Mouse (Mus musculus) heart, postnatal 14 days (tissue): ENCODE data around the gene Neil3. TPM values are rescaled to one million over a fixed set of nuclear protein-coding genes. Genes with fewer than 3 reads are reported as not detected.

Experiments
- DNase-seq, 2 experiments: peaks; one replicate each; pipeline ENCODE4 v3.0.0; 2021 to 2022
- intact Hi-C: fragments of 180-260 bp; cut with DNase I; formaldehyde crosslinking; loops from one replicate; pipeline ENCODE4 v1.15.1; 2025
- long read RNA-seq, 2 experiments: library from polyadenylated mRNA; stranded (forward); transcript quantifications; one replicate each; pipeline ENCODE4 v2.0.0; 2021
- total RNA-seq, 2 experiments: library from RNA; stranded (reverse); gene quantifications; 2 replicates each; pipeline ENCODE4 v1.2.3; 2021

The Neil3 gene
- 1 to 10 TPM; 2.3 to 2.5 TPM for total RNA-seq
- long read RNA-seq, experiment 1, partial matches to known transcripts: 0 of 2 reads
- long read RNA-seq, experiment 1, other reads (novel, unspliced or antisense): 0 of 2 reads
- long read RNA-seq, experiment 2, partial matches to known transcripts: 0 of 1 reads
- long read RNA-seq, experiment 2, other reads (novel, unspliced or antisense): 1 of 1 reads

DNA sequence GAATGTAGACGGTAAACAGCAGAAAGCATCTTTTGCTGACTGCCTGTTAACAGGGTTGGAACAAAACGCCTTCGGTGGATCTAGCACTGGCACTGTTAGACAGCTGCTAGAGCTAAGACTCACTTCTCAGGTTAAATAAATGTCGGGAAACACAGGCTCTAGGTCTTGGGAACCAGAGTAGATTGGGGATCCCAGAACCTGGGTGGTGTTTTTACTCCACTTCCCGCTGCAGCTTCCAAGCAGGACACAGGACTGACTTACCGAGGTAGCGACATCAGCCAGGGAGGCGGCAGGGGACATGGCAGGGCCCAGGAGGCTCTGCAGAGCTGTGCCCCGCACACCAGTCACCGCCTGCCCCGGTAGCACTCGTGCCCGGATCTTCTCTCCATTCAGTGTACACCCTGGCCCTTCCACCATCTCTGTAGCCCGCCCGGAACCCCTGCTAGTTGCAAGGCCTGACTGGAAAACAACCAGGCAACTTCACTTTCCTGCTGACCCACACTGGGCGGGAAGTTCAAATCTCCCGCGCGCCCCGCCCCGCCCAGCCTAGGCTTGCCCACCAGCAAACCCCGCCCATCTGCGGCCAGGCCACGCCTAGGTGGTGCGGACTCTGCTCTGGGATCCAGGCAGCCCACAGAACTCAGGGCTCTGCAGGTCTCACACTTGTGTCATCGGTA is at the start of gene Neil3:
Gene Neil3 (minus strand): TSS at position 571 of the 677 bp plus-strand sequence.
- intact Hi-C loops: no loop called here
- DNase-seq: peak; percentile 86 to 89

DNA sequence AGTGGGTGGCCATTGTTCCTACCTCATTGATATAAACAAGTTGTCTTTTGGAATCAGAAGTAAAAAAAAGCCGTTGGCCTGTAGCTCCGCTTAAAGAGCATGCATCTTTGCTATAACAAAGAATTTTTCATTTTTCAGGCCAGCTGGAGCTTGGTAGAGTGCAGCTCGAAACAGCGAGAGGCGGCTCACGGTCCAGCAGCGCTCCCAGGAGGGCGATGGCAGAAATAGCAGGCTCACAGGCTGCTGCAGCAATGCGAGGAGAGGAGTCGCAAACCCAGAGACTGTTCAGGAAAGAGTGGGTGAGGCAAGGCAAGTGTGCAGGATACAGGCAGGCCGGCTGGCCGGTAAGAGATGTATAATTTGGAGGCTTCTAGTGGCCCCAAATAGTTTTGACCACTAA is 42.0 kb upstream of the Neil3 start:
- DNase-seq: peak; percentile 41 to 50
- intact Hi-C loops: no loop called here

DNA sequence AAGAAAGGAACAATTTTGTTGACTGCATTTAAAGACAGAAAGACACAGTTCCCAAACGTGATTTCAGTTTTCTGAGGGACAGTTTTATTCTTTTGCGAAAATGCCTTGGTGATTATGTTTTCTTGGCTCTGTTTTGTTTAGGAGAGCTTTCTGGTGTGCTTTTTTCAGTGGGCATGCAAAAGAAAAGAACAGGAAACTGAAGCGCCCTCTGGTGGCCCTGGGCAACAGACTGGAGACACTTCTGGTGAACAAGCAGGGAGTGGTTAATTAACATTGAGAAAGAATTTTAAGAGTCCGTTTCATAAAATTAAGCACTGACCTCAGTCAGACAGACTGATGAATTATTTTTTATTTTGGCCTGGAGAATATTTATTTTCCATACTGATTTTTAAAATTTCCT is 25.1 kb upstream of the Neil3 start:
- peak; percentile 57 to 73 for DNase-seq
- intact Hi-C loops: loop anchor here (5.0 kb wide), 1 partner anchor 57 kb away; no protein-coding TSS in a partner anchor

DNA sequence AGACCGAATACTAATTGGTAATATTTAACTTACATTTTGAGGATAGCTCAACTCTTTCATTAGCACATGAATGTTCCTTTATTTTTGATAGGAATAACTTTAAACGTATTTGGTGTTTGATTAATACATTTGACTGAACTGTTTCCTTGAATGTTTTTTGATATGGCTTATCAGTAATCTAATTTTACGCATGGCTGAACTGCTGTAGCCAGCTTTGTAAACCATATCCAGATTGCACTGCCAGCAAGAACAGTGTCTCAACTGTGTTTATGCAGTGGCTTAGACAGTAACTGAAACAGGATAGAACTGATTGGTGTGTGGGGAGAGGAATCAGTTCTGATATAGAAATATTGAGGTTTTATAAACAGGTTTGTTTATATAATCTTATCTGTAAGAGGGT is 22.6 kb upstream of the Neil3 start:
- intact Hi-C loops: loop anchor here (5.0 kb wide), 1 partner anchor 54 kb away; no protein-coding TSS in a partner anchor

DNA sequence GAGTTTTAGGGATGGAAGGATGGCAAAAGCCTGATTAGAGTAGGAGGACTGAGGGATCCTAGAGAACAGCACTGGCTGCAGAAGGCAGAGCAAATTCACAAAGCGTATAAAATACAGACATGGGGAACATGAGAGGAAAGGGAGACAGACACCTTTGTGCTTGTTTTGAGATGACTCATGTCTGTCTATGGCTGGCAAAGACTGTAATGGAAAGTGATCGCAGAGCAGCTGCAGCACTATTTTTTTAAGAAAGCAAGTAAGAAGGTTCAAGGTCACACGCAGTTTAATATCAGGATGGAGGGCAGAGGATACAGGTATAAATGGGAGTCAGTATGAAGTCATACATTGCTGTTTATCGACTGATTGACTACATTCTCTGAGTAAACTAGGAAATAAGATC is 8.2 kb downstream of the Neil3 start:
- DNase-seq: no peak
- intact Hi-C loops: no loop called here

More for the DNA sequence above, 22.6 kb upstream of the Neil3 start:
- DNase-seq: no peak

DNA sequence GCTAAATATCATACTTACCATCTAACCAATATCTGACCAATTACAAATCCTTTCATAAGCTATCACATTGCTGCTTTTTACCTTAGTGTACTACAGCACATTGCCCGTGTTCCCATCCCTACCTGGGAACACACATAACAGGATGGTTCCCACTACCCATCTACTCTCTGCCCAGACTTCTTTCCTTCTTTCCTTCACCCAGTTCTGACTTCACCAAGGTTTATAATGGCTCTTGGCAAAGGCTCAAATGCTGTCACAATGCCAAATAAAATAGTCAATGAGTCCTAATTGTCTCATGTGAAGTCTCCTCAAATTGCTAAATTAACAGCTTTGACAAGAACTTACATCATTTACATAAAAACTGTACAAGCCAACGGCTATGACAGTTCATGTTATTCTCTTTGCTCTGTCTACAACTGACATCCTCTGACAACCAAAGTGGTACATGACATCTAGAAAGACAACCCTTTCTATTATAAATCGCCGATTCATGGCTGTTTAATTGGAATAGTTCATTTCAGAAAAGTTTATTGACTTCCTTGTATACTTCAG is 9.9 kb downstream of the Neil3 start:
- intact Hi-C loops: no loop called here
- DNase-seq: no peak

DNA sequence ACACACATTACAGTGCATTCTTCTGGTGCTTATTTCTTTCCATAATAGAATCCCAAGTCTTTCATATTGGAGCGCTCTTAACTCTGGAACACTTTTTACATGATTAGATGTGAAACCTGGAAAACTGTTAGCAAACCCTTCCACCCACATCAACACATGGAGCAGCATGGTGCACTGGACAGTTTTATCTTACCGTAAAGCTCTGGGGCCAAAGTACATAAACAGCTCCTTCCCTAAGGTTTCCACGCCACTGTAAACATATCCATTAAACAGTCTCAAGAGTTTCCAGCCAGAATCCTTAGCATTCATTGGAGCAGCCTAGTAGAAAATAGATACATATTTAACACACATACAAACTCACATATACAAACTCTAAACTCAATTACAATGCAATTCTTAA is 15.4 kb downstream of the Neil3 start:
- intact Hi-C loops: no loop called here
- no peak for DNase-seq

DNA sequence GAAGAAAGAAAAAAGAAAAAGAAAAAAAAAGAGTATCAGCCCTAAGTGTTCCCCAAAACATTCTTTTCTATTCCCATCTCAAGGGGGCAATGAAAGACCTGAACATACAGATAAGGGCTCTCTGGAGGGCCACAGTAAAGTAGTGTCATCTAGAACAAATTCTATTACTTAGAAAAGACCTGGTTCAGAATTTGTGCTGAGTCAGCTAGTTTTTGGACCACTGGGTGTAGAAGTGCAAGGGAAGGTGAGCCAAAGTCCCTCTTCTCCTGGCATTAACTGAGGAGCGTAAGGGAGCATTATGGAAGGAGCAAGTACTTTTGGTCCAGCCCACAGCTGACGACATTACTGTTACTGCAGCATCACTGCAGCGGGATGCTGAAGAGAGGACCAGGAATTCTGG is 19.7 kb downstream of the Neil3 start:
- intact Hi-C loops: no loop called here

DNA sequence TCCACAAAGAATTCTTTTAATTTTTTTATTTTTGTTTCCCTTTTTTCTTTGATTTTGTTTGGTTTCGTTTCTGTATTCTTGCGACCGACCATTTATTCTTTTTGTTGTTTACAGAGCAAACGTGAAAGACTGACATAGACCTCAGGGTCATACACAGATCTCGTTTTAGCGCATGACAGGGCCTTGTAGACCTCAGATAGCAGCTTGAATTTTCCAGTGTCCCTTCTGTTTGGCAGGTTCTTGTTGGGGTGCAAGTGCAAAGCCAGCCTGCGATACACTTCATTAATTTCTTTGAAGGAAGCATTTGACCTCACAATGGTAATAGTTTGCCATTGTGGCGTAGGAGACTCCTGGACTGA is 24.6 kb downstream of the Neil3 start:
- DNase-seq: no peak
- intact Hi-C loops: no loop called here

More for the DNA sequence above, 19.7 kb downstream of the Neil3 start:
- no peak for DNase-seq

DNA sequence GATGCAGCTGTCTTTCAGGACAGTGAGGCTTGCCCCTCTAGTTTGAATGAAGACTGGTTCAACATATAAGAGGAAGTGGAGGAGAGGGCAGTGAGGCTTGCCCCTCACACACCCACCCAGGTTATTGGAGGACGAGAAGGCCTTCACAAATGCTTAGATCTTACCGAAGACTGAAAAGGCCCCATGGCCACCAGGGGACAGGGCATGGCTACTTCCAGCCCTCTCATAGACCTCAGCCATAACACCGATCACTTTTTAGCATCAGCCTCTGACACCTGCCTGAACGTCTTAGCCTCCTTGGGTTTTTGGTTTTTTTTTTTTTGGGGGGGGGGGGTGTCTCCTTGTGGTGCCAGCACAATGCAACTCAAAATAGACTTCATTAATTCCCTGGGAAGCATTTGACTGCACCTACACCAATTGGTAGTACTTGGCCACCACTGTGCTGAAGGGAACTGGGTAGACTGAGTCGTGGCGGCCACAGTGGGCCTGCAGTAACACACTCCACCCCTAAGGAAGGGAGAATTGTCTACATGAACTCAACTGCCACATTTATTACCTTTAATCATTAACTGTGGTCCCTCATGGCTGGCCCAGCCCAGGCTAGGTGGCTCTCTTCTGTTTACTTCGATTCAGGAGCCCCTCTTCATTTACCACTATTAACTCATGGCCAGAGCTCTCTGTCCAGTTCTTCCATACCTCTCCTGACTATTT is 25.1 kb downstream of the Neil3 start:
- intact Hi-C loops: no loop called here

DNA sequence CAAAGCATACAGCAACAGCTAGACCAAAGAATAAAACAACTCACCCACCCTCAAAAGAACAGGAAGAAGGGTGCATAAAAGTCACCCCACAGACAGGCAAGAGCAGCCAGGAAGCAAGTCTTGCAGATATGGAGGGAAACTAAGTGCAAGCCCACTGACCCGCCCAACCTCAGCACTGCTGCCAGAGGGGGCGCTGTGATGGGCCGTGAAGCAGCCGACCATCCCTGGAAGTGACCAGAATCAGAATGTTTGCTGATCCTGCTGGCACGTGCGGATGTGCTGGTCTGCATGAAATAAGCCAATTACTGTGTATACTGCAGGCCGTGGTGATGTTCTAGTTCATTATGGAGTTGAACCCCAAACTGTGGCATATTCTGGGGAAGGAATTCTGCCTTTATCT is 26.6 kb downstream of the Neil3 start:
- intact Hi-C loops: no loop called here
- DNase-seq: peak in 1 of 2 experiments; percentile 5

More for the DNA sequence above, 25.1 kb downstream of the Neil3 start:
- DNase-seq: no peak

DNA sequence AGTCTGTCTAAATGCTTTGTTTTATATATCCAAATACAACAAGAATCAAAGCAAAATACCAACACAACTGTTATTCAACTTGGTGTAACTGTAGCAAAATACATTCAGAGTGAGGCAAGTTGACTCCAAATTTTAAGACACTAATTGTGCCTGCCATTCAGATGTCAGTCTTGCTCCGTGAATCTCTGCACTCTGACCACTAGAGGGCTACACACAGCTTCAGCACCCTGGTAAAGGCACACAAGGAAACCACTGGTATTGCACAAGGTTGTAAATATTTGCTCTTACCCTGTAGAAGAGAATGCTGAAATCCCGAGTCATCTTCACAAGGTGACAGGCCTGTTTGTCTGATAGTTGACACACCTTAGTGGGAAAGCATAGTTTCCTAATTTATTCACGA is 31.8 kb downstream of the Neil3 start:
- intact Hi-C loops: loop anchor here (5.0 kb wide), 2 partner anchors 55 to 885 kb away; no protein-coding TSS in a partner anchor
- DNase-seq: peak; percentile 3 to 21

DNA sequence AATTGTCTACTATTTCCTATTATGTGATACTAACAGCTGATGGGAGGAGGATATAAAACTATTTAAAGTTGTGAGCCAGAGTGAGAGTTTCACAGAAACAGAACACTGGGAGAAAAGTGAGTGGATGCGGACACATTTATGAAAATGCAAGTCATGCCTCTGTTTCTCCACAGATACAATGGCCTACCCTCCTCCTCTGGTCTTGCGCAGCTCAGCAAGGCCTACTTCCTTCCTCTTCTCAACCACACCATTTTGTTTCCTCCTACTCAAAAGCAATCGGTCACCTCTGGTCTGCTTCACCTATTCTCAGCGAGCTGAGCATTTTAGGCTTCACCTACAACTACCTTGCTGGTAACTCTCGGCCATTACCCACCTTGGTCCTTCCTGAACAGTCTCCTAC is 34.0 kb downstream of the Neil3 start:
- DNase-seq: no peak
- intact Hi-C loops: loop anchor here (5.0 kb wide), 2 partner anchors 57 to 887 kb away; no protein-coding TSS in a partner anchor

DNA sequence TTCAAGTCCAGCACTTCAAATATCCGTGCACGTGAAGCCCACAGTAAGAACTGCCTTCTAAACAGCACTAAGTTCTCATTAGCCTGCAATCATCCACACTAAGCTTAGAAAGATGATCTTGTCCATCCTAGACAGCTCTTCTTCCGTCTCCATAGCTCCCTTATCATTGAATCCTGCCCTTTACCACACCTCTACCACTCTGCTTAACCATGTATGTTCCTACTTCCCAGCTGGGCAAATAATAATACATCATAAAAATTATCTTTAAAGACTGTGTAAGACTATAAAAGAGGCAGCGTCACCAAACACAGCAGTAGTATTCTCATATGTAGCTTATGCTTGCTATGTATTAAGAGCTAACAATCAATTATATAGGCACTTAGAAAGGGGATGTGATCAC is 35.2 kb downstream of the Neil3 start:
- DNase-seq: no peak
- intact Hi-C loops: no loop called here

DNA sequence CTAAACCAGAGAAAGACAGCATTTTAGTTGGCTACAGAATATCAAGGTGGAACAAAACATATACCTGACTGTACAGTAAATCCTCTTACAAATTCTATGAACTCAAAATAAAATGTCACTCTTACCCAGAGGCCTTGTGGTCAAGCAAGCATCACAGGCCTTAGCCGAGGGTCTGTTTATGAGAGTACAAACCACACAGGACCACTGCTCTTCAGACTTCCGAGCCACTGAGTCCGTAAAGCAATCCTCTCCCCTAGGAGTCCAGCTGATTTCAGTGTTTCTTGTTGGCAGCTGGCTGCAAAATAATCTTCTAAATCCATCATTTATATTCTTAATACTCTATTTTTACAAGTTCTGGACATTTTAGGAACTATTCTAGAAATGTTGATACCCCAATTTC is 38.0 kb downstream of the Neil3 start:
- intact Hi-C loops: no loop called here
- no peak for DNase-seq

DNA sequence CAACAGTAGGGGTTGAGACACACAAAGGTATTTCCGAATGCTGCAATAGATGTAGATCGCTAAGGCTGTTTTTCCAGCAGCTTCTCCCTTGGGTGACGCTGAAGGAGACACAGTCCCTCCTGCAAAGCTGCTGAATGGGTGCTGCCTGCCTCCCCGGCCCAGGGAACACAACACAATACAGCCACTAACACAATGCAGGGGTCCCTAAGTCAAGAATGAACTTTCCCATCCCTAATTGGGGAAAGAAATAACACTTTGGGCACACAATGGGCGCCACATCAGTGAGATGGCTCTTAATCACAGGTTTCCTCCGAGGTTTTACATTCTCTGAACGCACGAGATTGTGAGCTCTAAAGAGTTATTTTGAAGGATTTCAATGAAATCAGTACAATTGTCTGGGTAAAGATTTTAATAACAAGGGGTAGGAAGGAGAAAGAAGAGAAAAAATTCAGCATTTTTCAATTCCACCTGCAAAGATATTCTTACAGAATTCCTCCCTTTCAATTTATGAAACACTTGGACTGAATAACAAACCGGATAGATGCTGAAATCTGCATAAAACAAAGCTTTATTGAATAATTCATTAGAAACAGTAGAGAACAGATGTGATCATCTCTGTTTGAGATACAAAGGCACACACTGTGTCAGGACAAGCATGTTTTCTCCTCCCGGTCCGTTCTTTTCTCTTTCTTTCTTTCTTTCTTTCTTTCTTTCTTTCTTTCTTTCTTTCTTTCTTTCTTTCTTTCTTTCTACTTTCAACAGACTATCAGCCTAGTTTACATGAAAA is 38.6 kb downstream of the Neil3 start:
- intact Hi-C loops: no loop called here
- DNase-seq: no peak

DNA sequence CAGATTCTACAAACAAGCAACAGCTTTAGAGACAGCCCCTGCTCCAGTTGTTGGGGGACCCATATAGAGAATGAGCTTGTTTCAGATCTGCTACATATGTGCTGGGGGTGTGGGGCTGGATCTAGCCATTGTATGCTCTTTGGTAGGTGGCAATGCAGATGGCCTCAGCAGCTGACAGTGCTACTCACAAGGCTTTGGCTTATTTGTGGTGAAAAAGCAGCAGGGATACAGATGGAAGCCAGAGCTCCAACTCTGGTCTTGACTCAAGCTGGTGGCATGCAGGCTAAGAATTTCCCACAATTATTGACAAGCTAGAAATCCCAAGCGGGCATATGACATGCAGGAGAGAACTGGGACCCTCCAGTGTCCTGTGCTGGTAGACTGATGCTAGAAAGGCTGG is 40.8 kb downstream of the Neil3 start:
- intact Hi-C loops: no loop called here
- DNase-seq: no peak

DNA sequence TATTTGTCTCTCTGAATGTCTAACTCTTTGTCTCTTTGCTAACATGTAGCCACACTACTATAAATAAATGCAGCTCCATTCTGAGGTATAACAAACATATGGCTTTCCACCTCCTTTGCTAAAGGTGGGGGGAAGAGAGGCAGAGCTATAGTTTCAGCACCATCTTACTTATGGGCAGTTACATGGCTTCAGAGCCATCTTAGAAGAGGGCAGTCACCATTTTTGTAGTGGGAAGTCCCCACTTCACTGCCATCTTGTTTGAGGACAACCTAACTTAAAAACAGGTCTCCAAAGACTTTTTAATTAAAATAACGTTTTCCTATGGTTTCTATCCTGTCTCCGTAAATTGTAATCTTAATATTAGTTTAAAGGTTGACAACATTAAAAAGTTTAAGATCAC is 47.1 kb downstream of the Neil3 start:
- intact Hi-C loops: no loop called here
- DNase-seq: no peak

DNA sequence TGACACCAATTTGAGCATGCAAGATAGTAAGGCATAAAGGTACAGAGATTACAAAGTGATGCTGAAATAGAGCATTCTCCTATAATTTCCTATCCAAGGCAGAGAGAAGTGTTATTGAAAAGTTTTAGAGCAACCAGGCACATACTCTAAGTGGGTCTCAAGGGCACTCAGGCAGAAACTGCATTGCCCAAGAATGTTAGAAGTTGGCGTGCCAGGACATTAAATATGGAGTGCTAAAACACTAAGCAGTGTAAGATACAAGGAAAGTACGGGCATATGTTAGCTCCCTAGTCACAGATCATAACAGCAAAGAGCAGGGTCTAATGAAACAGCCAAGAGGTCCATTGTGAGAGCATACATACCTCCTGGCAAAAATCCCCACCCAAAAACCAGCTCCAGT is 65.3 kb downstream of the Neil3 start:
- intact Hi-C loops: no loop called here
- no peak for DNase-seq

DNA sequence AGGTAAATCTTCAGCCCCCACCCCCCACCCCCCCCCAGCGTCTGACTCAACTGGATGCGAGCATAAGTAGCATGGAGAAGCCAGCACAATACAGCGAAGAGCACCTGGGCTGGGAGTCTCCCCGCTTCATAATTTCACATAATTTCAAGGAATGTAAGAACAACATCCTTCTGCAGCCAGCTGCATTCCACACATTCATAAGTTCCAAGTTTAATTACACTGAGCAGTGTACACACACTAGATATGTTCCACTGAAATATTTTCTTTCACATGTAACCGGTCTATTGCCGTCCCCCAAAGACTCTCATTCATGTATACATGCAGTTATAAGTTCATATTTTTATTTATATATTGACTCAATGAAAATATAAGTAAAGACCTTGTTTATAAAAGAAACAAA is 72.6 kb downstream of the Neil3 start:
- intact Hi-C loops: no loop called here
- DNase-seq: no peak
